Mouse (Mus musculus) C2C12 (cell line): ENCODE results near the gene Adat1. TPM values are rescaled to one million over a fixed set of nuclear protein-coding genes. Genes with fewer than 3 reads are reported as not detected.

Experiments used
- H3K27me3 ChIP-seq: one replicate; pipeline ENCODE4 v1.6.1; 2011; ENCODE audit not compliant: control insufficient read depth, insufficient read depth, insufficient read length
- H3K36me3 ChIP-seq: one replicate; pipeline ENCODE4 v1.6.1; 2011; ENCODE audit not compliant: control insufficient read depth, insufficient read depth
- H3K4me3 ChIP-seq: one replicate; pipeline ENCODE4 v1.5.1; 2011; ENCODE audit warnings: mild to moderate bottlenecking, control low read depth; ENCODE audit not compliant: poor library complexity, insufficient read depth, severe bottlenecking
- H3K79me2 ChIP-seq: one replicate; pipeline ENCODE4 v1.6.1; 2011; ENCODE audit not compliant: control insufficient read depth, insufficient read depth
- H3K79me3 ChIP-seq: one replicate; pipeline ENCODE4 v1.6.1; 2011; ENCODE audit warnings: low read depth, control low read depth
- H3ac ChIP-seq: one replicate; pipeline ENCODE3; 2011; ENCODE audit warnings: low read depth; ENCODE audit not compliant: control insufficient read depth, insufficient read length
- CEBPB ChIP-seq: IDR thresholded peaks from one replicate; pipeline ENCODE4 v1.6.1; 2011; ENCODE audit warnings: low read depth, mild to moderate bottlenecking, control low read depth, moderate library complexity
- CTCF ChIP-seq: IDR thresholded peaks from one replicate; pipeline ENCODE4 v1.5.1; 2011; ENCODE audit not compliant: control insufficient read depth, insufficient read depth, insufficient read length
- FOSL1 ChIP-seq: IDR thresholded peaks from one replicate; pipeline ENCODE4 v1.8.0; 2011; ENCODE audit warnings: mild to moderate bottlenecking, low read length; ENCODE audit not compliant: poor library complexity, insufficient read depth, severe bottlenecking
- MAX ChIP-seq: IDR thresholded peaks from one replicate; pipeline ENCODE4 v1.6.1; 2011; ENCODE audit warnings: mild to moderate bottlenecking, control low read depth
- MYOD1 ChIP-seq: IDR thresholded peaks from one replicate; pipeline ENCODE4 v1.6.1; 2011; ENCODE audit warnings: low read depth; ENCODE audit not compliant: control insufficient read depth, insufficient read length
- MYOG ChIP-seq: IDR thresholded peaks from one replicate; pipeline ENCODE4 v1.6.1; 2011; ENCODE audit not compliant: control insufficient read depth, insufficient read length; ENCODE audit errors: extremely low read depth
- USF1 ChIP-seq: IDR thresholded peaks from one replicate; pipeline ENCODE4 v1.6.1; 2011; ENCODE audit warnings: low read depth, mild to moderate bottlenecking, control low read depth, moderate library complexity
- polyA plus RNA-seq: library from polyadenylated mRNA; unstranded; fragments of >200 nt; fragmentation: generic; extraction: Trizol; gene quantifications from one replicate; pipeline ENCODE4 v1.2.1, GENCODE M21; 2012; ENCODE audit warnings: missing spikeins

Adat1 gene
- polyA plus RNA-seq, 1 experiment = 4.0 TPM

- Histone ChIP-seq H3K79me3 (no peaks in the 10 kb centered on the region), H3K79me2 (no peaks in the 10 kb centered on the region), H3ac (no peak overlapping the region), H3K27me3 (no peaks in the 10 kb centered on the region), H3K4me3 (no peak overlapping the region), H3K36me3 (peaks cover 40% of the 10 kb centered on the region)
- no peak for TF ChIP-seq CEBPB
- no peak for TF ChIP-seq MAX
- TF ChIP-seq FOSL1 = no peak
- TF ChIP-seq USF1 = no peak
- TF ChIP-seq MYOD1 = no peak
- TF ChIP-seq MYOG = no peak
- TF ChIP-seq CTCF = no peak
Observed at GRCm38 (mm10) chr8:111978147-111978546, 14.0 kb downstream of the Adat1 start.

- Histone ChIP-seq H3K79me3 (no peaks in the 10 kb centered on the region), H3K79me2 (no peaks in the 10 kb centered on the region), H3K27me3 (no peaks in the 10 kb centered on the region), H3ac (no peak overlapping the region), H3K36me3 (peaks cover 31% of the 10 kb centered on the region), H3K4me3 (no peak overlapping the region)
- no peak for TF ChIP-seq MAX
- no peak for TF ChIP-seq CEBPB
- TF ChIP-seq USF1 = no peak
- no peak for TF ChIP-seq CTCF
- TF ChIP-seq FOSL1 = no peak
- no peak for TF ChIP-seq MYOG
- no peak for TF ChIP-seq MYOD1
Observed at GRCm38 (mm10) chr8:111976326-111976725, 15.8 kb downstream of the Adat1 start.

- H3K79me2 ChIP-seq = no peaks in the 10 kb centered on the region
- no peak overlapping the region for H3K4me3 ChIP-seq
- H3K27me3 ChIP-seq = no peaks in the 10 kb centered on the region
- no peaks in the 10 kb centered on the region for H3K79me3 ChIP-seq
- H3K36me3 ChIP-seq = peaks cover 31% of the 10 kb centered on the region
- no peak overlapping the region for H3ac ChIP-seq
- TF ChIP-seq MYOG = no peak
- TF ChIP-seq FOSL1 = no peak
- no peak for TF ChIP-seq USF1
- no peak for TF ChIP-seq CTCF
- no peak for TF ChIP-seq MAX
- TF ChIP-seq CEBPB = no peak
- no peak for TF ChIP-seq MYOD1
Observed at GRCm38 (mm10) chr8:111975706-111976105, 16.4 kb downstream of the Adat1 start.

- Histone ChIP-seq H3K79me2 (no peaks in the 10 kb centered on the region), H3K27me3 (no peaks in the 10 kb centered on the region), H3K36me3 (peaks cover 19% of the 10 kb centered on the region), H3K4me3 (no peak overlapping the region), H3ac (no peak overlapping the region), H3K79me3 (no peaks in the 10 kb centered on the region)
- TF ChIP-seq FOSL1 = no peak
Observed at GRCm38 (mm10) chr8:111974138-111974537, 18.0 kb downstream of the Adat1 start.

- Histone ChIP-seq H3K4me3 (no peak overlapping the region), H3K36me3 (peaks cover 6% of the 10 kb centered on the region), H3K27me3 (no peaks in the 10 kb centered on the region), H3ac (no peak overlapping the region), H3K79me2 (no peaks in the 10 kb centered on the region), H3K79me3 (no peaks in the 10 kb centered on the region)
- TF ChIP-seq USF1 = no peak
- no peak for TF ChIP-seq CTCF
- TF ChIP-seq MYOG = no peak
Observed at GRCm38 (mm10) chr8:111968991-111969390, 23.1 kb downstream of the Adat1 start.

- Histone ChIP-seq H3K36me3 (peaks cover 6% of the 10 kb centered on the region), H3K79me2 (no peaks in the 10 kb centered on the region), H3K79me3 (no peaks in the 10 kb centered on the region), H3ac (no peak overlapping the region), H3K27me3 (no peaks in the 10 kb centered on the region), H3K4me3 (no peak overlapping the region)
- TF ChIP-seq CTCF (no peak), MYOD1 (no peak), MAX (no peak), USF1 (no peak), MYOG (no peak), CEBPB (no peak)
Observed at GRCm38 (mm10) chr8:111968541-111968940, 23.6 kb downstream of the Adat1 start.
